Mouse (Mus musculus): Measurements from ENCODE around the gene Atp2b4.

The Atp2b4 gene

GRCm38 (mm10) chr1:133797979-133798820, 2.6 kb downstream of the Atp2b4 start:
- DNase-seq (ENCODE audit: low spot score), result no peak

- no peak for DNase-seq (ENCODE audit: low spot score)
Measured at GRCm38 (mm10) chr1:133797327-133797978, 3.4 kb downstream of the Atp2b4 start.

DNA sequence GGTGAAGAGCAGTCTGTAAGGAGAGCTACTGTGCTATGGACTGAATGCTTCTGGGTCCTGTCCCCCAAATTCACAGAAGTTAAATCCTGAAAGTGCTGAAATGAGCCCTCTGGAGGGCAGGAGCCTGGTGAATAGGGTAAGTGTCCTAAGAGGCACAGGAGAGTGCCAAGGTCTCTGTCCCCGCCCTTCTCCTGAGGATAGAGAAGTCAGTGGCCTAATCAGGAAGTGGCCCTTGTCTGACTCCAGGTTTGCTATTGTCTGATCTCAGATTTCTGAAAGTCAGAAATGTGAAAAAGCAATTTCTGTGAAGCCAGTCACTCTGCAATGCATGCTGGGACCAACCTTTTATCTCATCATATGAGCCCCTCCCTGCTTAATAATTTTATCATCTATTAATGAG, 7.2 kb downstream of the Atp2b4 start:
- DNase-seq (ENCODE audit: low spot score), result no peak

DNA sequence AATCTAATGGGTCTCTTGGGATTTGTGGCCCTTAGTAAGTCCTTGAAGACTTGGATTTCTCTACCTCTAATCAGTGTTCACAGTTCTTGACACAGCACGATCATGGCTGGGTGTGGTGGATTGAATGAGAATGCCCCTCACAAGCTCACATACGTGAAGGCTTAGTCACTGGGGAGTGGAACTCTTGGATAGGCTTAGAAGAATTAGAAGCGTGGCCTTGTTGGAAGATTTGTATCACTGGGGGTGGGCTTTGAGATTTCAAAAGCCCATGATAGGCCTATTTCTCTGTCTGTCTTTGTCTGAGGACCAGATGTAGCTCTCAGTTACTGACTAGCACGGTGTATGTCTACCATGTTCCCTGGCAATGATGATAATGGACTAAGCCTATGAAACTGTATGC, 10.8 kb downstream of the Atp2b4 start:
- DNase-seq (ENCODE audit: low spot score), result no peak

DNA sequence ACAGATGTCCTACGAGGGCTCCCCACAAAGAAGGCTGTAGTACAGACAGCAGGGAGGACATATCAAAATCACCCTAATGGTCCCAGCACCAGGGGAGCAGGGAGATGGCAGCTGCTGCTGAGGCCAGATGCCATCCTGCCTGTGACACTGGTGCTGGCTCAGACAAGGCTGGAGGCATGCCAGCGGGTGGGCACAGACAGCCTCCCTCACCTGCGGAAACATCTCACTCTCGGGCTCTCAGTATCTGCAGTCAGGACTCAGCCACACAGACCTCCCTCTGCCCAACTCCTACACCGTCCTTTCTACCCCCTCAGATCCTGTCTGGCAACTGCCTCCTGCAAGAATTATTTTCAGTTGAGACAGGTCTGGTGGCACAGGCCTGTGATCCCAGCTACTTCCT, 12.0 kb downstream of the Atp2b4 start:
- DNase-seq (ENCODE audit: low spot score), result no peak

GRCm38 (mm10) chr1:133787500-133788210, 13.2 kb downstream of the Atp2b4 start:
- DNase-seq (ENCODE audit: low spot score), result no peak

DNA sequence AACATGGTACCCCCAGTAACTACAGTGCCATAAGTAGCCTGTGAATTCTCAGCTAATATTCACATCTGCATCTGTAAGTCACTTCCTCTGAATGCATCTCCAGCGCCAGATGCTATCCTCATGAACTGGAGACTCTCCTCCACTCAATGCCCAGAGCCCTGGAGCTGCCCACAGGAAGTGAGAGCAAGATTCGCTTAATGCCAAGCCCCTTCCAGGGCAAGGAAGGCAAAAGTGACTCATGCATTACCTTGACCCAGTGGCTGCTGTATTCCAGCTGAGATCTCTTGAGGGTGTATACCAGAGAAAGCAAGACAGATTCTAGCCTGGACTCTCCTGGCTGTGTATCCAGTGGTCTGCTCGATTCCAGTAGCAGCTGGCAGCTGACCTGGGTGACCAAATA, 16.2 kb downstream of the Atp2b4 start:
- DNase-seq (ENCODE audit: low spot score), result no peak

DNA sequence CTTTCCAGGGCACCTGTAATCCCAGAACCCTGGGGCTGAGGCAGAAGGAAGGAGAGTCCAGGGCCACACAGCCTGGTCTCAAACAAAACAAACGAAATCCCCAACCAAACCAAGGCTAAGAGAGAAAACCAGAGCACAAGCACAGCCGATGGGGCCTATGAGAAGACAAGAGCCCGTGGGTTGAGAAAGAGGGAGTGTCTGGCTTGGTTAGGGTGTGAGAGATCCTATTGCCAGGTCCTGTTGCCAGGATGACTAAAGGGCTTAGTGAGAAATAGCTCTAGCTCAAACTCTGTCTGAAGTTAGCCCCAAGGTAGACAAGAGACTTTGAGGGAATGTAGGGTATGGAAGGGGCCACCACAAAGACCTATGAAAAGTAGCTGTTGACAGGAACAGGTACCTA, 19.3 kb downstream of the Atp2b4 start:
- no peak for DNase-seq (ENCODE audit: low spot score)

- no peak for DNase-seq (ENCODE audit: low spot score)
Measured at GRCm38 (mm10) chr1:133779043-133779442, 21.8 kb downstream of the Atp2b4 start.

GRCm38 (mm10) chr1:133777651-133778231, 23.1 kb downstream of the Atp2b4 start:
- DNase-seq (ENCODE audit: low spot score), result no peak

GRCm38 (mm10) chr1:133772553-133772952, 28.3 kb downstream of the Atp2b4 start:
- DNase-seq (ENCODE audit: low spot score), result no peak

- no peak for DNase-seq (ENCODE audit: low spot score)
Measured at GRCm38 (mm10) chr1:133771831-133772399, 28.9 kb downstream of the Atp2b4 start.

- DNase-seq (ENCODE audit: low spot score), result no peak
Measured at GRCm38 (mm10) chr1:133767994-133768393, 32.8 kb downstream of the Atp2b4 start.

- no peak for DNase-seq (ENCODE audit: low spot score)
Measured at GRCm38 (mm10) chr1:133766901-133767529, 33.8 kb downstream of the Atp2b4 start.

GRCm38 (mm10) chr1:133765376-133765775, 35.5 kb downstream of the Atp2b4 start:
- no peak for DNase-seq (ENCODE audit: low spot score)

- peak; percentile 12 for DNase-seq (ENCODE audit: low spot score)
Measured at GRCm38 (mm10) chr1:133762946-133763422, 37.9 kb downstream of the Atp2b4 start.

DNA sequence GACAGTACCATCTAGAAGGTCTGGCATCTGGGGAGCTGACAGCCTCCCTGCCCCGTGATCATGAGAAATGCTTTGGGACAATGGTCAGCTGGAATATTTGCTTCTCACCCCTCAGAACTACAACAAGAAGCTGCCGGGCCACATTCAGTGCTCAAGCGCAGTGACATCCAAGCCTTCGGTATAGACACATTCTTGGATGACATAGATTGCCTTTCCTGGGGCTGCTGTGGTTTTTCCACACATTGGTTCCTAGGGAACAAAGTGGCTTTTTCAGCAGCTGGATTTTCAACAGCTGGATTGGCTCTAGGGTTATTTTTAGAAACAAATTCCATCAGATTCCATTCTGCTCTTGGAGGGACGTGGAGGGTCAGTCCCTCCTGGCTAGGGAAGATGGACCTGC, 39.6 kb downstream of the Atp2b4 start:
- no peak for DNase-seq (ENCODE audit: low spot score)

- DNase-seq (ENCODE audit: low spot score), result no peak
Measured at GRCm38 (mm10) chr1:133754317-133754868, 46.4 kb downstream of the Atp2b4 start.

DNA sequence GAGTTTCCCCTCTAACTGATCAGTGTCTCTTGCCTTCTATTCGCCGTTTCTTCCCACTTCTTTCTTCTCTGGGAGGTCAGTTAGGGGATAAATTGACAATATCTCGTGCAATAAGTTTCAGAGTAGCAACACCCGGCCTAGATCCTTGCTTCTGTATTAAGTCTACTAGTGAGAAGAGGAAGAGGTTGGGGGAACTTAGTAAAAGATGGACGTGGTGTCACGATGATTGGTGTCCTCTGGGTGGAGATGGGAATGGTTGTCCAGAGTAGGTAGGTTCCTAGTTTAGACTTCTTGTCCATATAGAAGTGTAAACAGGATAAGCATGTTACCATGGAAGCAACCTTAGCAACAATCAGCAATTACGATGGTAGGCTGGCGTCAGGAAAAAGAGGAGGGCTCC, 47.5 kb downstream of the Atp2b4 start:
- DNase-seq (ENCODE audit: low spot score), result no peak

DNA sequence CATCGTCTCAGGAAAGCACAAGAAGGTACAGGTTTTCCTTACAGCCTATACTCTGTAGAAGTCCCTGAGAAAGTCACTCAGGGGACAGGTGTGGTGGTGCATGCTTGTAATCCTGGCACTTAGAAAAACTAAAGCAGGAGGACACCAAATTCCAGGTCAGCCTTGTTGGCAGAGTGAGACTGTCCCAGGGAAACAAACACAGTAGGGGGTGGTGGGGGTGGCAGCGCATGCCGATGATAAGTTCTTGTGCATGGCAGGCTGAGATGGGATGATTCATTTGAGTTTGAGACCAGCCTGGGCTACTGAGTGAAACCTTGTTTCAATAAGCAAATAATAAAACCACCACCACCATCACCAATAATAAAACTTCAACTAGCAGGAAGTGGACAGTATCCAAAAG, 49.2 kb downstream of the Atp2b4 start:
- DNase-seq (ENCODE audit: low spot score), result no peak

- no peak for DNase-seq (ENCODE audit: low spot score)
Measured at GRCm38 (mm10) chr1:133749954-133750353, 50.9 kb downstream of the Atp2b4 start.
